8 mouse cellular contexts compared by ENCODE assay signal in the genomic region with DNA sequence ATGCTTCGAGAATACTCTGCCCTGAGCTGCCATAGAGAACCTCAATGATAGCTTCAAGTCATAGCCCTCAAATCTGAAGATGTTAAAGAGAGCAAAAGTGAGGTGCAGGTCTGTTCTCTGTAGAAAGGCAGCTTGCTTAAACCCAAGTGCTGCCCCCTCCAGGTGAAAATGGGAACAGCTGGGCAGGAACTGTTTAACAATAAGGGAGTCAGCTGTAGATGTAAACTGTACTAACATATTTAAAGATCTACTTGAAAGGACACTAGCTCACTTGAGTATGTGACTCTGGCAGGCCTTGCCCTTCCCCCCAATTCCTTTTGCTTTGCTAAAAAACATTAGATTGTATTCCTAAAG.
DNase-seq lines count a peak whose midpoint lies in the region; ATAC-seq lines count a peak whose summit lies in the region.

No protein-coding gene starts in this region.

- no peaks in the 10 kb centered on the region for H3K9me3 ChIP-seq in hindbrain, embryonic 10.5 days
- no peaks in the 10 kb centered on the region for H3K9me3 ChIP-seq in hindbrain, embryonic 12.5 days (replicated peaks)
- H3K9me3 ChIP-seq in neural tube, embryonic 11.5 days (ENCODE audit: control insufficient read depth, low read length): no peaks in the 10 kb centered on the region

- no peaks in the 10 kb centered on the region for H3K27me3 ChIP-seq in hindbrain, embryonic 10.5 days (ENCODE audit: insufficient read depth, poor library complexity, severe bottlenecking)
- H3K27me3 ChIP-seq in hindbrain, embryonic 12.5 days: no peaks in the 10 kb centered on the region
- H3K27me3 ChIP-seq in neural tube, embryonic 11.5 days (ENCODE audit: control insufficient read depth, insufficient read depth, low read length): no peaks in the 10 kb centered on the region

- no peaks in the 10 kb centered on the region for H3K4me1 ChIP-seq in hindbrain, embryonic 10.5 days (replicated peaks)
- no peaks in the 10 kb centered on the region for H3K4me1 ChIP-seq in hindbrain, embryonic 12.5 days
- no peaks in the 10 kb centered on the region for H3K4me1 ChIP-seq in neural tube, embryonic 11.5 days (ENCODE audit: control insufficient read depth, insufficient read depth, low read length)

- H3K27ac ChIP-seq in hindbrain, embryonic 10.5 days: no peak overlapping the region
- no peak overlapping the region for H3K27ac ChIP-seq in hindbrain, embryonic 12.5 days
- no peak overlapping the region for H3K27ac ChIP-seq in neural tube, embryonic 11.5 days (ENCODE audit: low read depth, low read length)

- H3K36me3 ChIP-seq in hindbrain, embryonic 10.5 days: no peaks in the 10 kb centered on the region
- no peaks in the 10 kb centered on the region for H3K36me3 ChIP-seq in hindbrain, embryonic 12.5 days
- no peaks in the 10 kb centered on the region for H3K36me3 ChIP-seq in neural tube, embryonic 11.5 days (ENCODE audit: control insufficient read depth, insufficient read depth, low read length)

- 62% methylated on average over 1 of the region's 1 CpGs for WGBS in hindbrain, embryonic 10.5 days
- 70% methylated on average over 1 of the region's 1 CpGs for WGBS in hindbrain, embryonic 12.5 days
- 71% methylated on average over 1 of the region's 1 CpGs for WGBS in neural tube, embryonic 11.5 days

- H3K4me3 ChIP-seq in hindbrain, embryonic 10.5 days: no peak overlapping the region
- no peak overlapping the region for H3K4me3 ChIP-seq in hindbrain, embryonic 12.5 days
- H3K4me3 ChIP-seq in neural tube, embryonic 11.5 days (ENCODE audit: low read depth, low read length): no peak overlapping the region

- ATAC-seq in hindbrain, embryonic 12.5 days (ENCODE audit: low FRiP score): no peak
- ATAC-seq in neural tube, embryonic 11.5 days (ENCODE audit: insufficient read depth, low FRiP score, low TSS enrichment): no peak
- no peak for ATAC-seq in inflammation-experienced regulatory T-cells, adult 6 months

- DNase-seq in hindbrain, embryonic 10.5 days (ENCODE audit: low spot score): peak; percentile 49
- DNase-seq in A20 (ENCODE audit: low read depth, low spot score): peak; percentile 8
- DNase-seq in adrenal gland, adult (ENCODE audit: inconsistent age in 2 of 2, low spot score in 1 of 2): peak; percentile 37 to 78
- DNase-seq in cerebellum, postnatal 4 days (ENCODE audit: low spot score in 2 of 2): peak; percentile 39 to 68
- peak; percentile 62 to 89 for DNase-seq in kidney, postnatal 25 days
- peak; percentile 53 for DNase-seq in neural tube, embryonic 11.5 days (ENCODE audit: low spot score)

- H3K4me2 ChIP-seq in hindbrain, embryonic 12.5 days (replicated peaks): no peak overlapping the region
- no peak overlapping the region for H3K4me2 ChIP-seq in neural tube, embryonic 11.5 days (ENCODE audit: low read depth)

- H3K9ac ChIP-seq in hindbrain, embryonic 12.5 days: no peak overlapping the region
- no peak overlapping the region for H3K9ac ChIP-seq in neural tube, embryonic 11.5 days (ENCODE audit: low read length)

Comparison
In these comparisons a context has a peak if more than half of its experiments do, and no peak if none do; other contexts are left out.
1. DNase-seq: peak in every context shown above with its lines; median percentile 76 in kidney, postnatal 25 days; 58 in adrenal gland, adult; 54 in cerebellum, postnatal 4 days; 53 in neural tube, embryonic 11.5 days; 49 in hindbrain, embryonic 10.5 days; 8 in A20.